Mouse (Mus musculus) thymus, postnatal 14 days (tissue): Measurements from ENCODE around the gene Mtss1l.
"Not testable (repeated sequence)": the region's sequence is repeated elsewhere in the genome, so short reads cannot be mapped to it uniquely, and the experiment has no call there.

Experiments
- DNase-seq: peaks from one replicate; pipeline ENCODE4 v3.0.0; 2021

Mtss1l gene

DNA sequence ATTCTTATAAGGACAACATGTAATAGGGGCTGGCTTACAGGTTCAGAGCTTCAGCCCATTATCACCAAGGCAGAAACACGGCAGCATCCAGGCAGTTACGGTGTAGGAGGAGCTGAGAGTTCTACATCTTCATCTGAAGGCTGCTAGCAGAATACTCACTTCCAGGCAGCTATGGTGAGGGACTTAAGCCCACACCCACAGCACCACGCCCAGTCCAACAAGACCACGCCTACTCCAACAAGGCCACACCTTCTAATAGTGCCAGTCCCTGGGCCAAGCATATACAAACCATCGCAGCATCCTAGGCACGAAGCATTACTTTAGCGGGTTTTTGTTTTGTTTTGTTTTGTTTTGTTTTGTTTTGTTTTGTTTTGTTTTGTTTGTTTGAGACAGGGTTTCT lies 65.2 kb downstream of the Mtss1l start:
- not testable (repeated sequence) for DNase-seq

DNA sequence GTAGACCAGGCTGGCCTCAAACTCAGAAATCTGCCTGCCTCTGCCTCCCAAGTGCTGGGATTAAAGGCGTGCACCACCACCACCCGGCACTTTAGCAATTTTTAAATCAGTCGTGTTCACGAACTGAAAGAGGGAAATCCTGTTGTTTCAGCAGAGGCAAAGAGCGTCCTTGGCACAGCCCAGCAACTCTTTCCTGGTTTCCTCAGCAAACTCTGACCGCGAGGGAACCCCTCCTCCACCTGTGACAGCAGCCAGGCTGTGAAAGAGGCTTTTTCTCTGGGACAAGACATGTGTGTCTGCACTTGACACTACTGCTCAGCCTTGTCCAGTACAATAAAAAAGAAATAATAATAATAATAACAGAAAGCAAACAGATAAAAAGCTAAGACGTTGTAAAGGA lies 65.7 kb downstream of the Mtss1l start:
- no peak for DNase-seq

DNA sequence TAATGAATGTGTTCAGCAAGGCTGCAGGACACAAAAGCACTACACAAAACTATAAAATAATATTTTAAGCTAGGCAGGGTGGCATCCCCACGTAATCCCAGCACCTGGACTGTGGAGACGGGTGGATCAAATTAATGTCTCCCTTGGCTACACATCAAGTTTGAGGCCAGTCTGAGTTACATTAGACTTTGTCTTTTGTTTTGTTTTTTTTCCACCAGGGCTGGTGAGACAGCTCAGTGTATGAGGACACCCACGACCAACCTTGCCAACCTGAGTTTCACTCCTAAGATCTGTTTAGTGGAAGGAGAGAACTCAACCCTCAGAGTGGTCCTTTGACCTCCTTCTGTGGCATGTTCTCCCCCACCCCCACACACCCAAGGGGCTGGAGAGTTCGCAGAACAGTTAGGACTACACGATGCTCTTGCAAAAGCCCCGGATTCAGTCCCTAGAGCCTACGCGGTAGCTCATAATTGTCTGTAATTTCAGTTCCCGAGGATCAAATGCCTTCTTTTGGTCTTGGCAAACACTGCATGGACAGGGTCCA lies 66.2 kb downstream of the Mtss1l start:
- DNase-seq: no peak

DNA sequence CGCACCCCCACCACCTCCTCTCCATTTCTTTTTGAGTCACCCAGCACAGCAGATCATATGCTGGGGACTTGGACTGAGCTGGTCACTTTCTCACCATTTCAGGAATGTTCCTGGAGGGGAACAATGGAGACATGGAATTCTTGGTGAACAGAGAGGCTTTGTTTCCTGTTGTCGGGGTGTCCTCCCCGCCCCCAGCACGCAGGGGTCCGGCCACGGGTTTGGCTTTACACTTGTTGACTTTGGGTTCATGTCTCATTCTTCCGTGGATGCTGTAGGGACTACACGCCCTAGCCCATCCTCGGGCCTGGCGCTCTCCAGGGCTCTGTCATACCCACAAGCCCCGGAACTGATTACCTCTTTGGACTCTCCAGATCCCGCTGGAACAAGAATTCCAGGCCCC lies 67.7 kb downstream of the Mtss1l start:
- no peak for DNase-seq

DNA sequence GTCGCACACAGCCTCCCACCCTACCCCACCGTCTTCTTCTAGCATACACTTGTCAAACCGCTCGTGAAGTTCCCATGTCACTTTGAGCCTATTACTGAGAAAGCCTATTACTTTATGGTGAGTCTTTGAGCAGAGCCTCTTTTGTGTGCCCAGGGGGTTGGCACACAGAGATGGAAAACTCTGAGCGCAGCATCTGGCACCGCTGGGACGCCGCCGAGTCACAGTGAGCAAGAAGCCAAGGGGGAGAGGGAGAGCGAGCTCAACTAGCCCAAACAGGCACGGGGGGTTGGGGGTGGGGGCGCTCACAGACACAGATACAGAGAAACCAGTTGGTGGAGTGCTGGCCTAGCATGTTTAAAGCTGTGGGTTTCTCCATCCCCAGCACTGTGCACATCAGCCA lies 68.3 kb downstream of the Mtss1l start:
- DNase-seq: no peak

DNA sequence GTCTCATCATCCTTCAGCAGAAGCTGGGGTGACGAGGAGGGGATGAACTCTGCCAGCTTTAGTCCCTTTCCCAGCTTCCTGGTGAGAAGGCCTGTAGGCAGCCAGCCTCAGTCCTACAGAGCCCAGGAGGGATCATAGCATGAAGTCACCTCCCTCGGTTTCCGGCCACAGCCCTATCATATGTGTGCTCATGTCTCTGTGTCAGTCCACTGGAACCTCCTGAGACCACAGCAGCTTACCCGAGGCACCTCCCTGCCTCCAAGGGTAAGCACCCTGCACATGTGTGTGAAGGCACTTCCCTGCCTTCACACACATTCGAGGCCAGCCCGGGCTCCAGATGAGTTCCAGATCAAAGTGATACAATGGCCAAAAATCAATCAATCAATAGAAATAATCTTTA lies 69.0 kb downstream of the Mtss1l start:
- no peak for DNase-seq
